Mouse (Mus musculus) lung, postnatal 0 days (tissue): ENCODE results near the gene Castor1. TPM values are rescaled to one million over a fixed set of nuclear protein-coding genes. Genes with fewer than 3 reads are reported as not detected.

Experiments
- ATAC-seq: fragments of 200-750 bp; cut with Nextera tagmentation; 2 replicates; pipeline ENCODE4 v1.8.0; 2017; ENCODE audit warnings: moderate library complexity
- DNase-seq: peaks from one replicate; pipeline ENCODE4 v3.0.0-alpha.2; 2016; ENCODE audit warnings: low spot score
- H3K27ac ChIP-seq: fragments of 300-500 bp; sonication (generic); 2 replicates; pipeline ENCODE4 v1.5.1; 2014; ENCODE audit warnings: antibody characterized with exemption, mild to moderate bottlenecking, low read length, mixed read lengths
- H3K27me3 ChIP-seq: fragments of 300-500 bp; sonication (generic); replicated peaks from 2 replicates; pipeline ENCODE4 v1.6.1; 2014; ENCODE audit warnings: low read length, mixed read lengths; ENCODE audit not compliant: insufficient read depth
- H3K36me3 ChIP-seq: fragments of 300-500 bp; sonication (generic); 2 replicates; pipeline ENCODE4 v1.6.1; 2014; ENCODE audit warnings: low read length, mixed read lengths; ENCODE audit not compliant: insufficient read depth
- H3K4me1 ChIP-seq: fragments of 300-500 bp; sonication (generic); 2 replicates; pipeline ENCODE4 v1.6.1; 2014; ENCODE audit warnings: antibody characterized with exemption, low read depth, low read length, mixed read lengths; ENCODE audit not compliant: insufficient read depth
- H3K4me2 ChIP-seq: fragments of 300-500 bp; sonication (generic); replicated peaks from 2 replicates; pipeline ENCODE4 v1.6.1; 2014; ENCODE audit warnings: low read depth, mild to moderate bottlenecking, low read length, moderate library complexity, mixed read lengths
- H3K4me3 ChIP-seq: fragments of 300-500 bp; sonication (generic); 2 replicates; pipeline ENCODE4 v1.5.1; 2014; ENCODE audit warnings: low read depth, low read length
- H3K9ac ChIP-seq: fragments of 300-500 bp; sonication (generic); replicated peaks from 2 replicates; pipeline ENCODE4 v1.6.1; 2014; ENCODE audit warnings: low read depth, mild to moderate bottlenecking
- H3K9me3 ChIP-seq: fragments of 300-500 bp; sonication (generic); 2 replicates; pipeline ENCODE4 v1.6.1; 2016; ENCODE audit warnings: low read length, mixed read lengths
- CTCF ChIP-seq: IDR thresholded peaks from 2 replicates; pipeline ENCODE4 v1.5.1; 2016; ENCODE audit warnings: antibody characterized with exemption, mild to moderate bottlenecking
- EP300 ChIP-seq: IDR thresholded peaks from 2 replicates; pipeline ENCODE4 v1.6.1; 2016; ENCODE audit warnings: antibody characterized with exemption, mild to moderate bottlenecking, control low read depth
- WGBS: fragments of 180-500 bp; shearing (Covaris S2); extraction: QIAGEN DNeasy Blood & Tissue Kit; methylation state at CpG from one replicate; pipeline ENCODE4 v1.1.7; 2014; 5-methylcytosine and 5-hydroxymethylcytosine counted together
- polyA plus RNA-seq: library from polyadenylated mRNA; unstranded; fragments of >200 nt; fragmentation: Nextera tagmentation; extraction: Ambion mirVana; gene quantifications from 2 replicates; pipeline ENCODE4 v1.2.1, GENCODE M21; 2015

Gene Castor1
- polyA plus RNA-seq, 1 experiment from 2014 or later: 16.5 TPM

DNA sequence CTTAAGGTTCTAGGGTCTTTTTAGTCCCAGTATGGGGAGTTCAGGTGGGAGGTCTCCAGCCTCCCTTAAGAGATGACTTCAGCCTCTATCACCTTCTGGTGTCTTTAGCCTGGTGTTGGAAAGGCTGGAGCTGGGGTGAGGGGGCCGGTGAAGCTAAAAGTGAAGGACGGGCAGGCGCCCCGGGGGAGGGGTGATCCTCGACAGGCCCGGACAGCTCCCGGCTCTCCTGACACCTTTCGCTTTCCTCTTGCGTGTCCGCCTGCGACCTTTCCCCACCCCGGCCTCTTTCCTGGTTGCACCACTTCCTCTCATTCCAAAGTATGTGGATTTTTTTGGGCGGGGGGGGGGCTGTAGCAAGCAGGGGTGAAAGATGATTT, 49.2 kb downstream of the Castor1 start:
- no peak for ATAC-seq
- H3K27me3 ChIP-seq: peaks cover 21% of the 10 kb centered on the region
- no peaks in the 10 kb centered on the region for H3K36me3 ChIP-seq
- 4% methylated on average over 13 of the region's 13 CpGs for WGBS
- peak overlapping the region; percentile 72 for H3K4me2 ChIP-seq
- peak overlapping the region; percentile 57 for H3K4me3 ChIP-seq
- TF ChIP-seq EP300 (no peak), CTCF (no peak)
- no peaks in the 10 kb centered on the region for H3K9me3 ChIP-seq
- DNase-seq: peak; percentile 48
- no peak overlapping the region for H3K27ac ChIP-seq
- no peak overlapping the region; the same call in 1 of the 2 replicates for H3K9ac ChIP-seq
- H3K4me1 ChIP-seq: peaks cover 10% of the 10 kb centered on the region

DNA sequence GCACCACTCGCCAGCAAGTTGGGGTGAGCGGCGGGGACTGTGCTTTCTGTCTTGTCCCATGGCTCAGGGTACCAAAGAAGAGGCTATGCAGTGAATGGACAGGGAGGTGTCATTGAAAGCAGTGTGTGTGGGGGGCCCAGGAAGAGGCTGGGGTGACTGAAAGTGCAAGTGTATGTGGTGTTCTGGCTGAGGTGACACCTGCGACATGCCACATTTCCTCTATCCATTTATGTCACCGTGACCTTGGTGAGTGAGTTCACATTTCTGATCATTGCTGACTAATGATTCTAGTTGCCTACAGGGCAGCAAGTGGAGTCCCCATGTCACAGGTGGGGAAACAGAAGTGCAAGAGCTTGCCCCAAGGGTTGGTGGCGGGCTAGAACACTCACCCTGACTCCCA, 50.5 kb downstream of the Castor1 start:
- H3K4me1 ChIP-seq: peaks cover 5% of the 10 kb centered on the region; the same call in 1 of the 2 replicates
- DNase-seq (no peak), ATAC-seq (no peak)
- H3K4me3 ChIP-seq: no peak overlapping the region
- H3K27me3 ChIP-seq: peaks cover 21% of the 10 kb centered on the region
- H3K27ac ChIP-seq: no peak overlapping the region
- 85% methylated on average over 6 of the region's 6 CpGs for WGBS
- TF ChIP-seq EP300 (no peak), CTCF (no peak)
- no peaks in the 10 kb centered on the region for H3K36me3 ChIP-seq
- H3K9me3 ChIP-seq: no peaks in the 10 kb centered on the region
- H3K9ac ChIP-seq: no peak overlapping the region
- H3K4me2 ChIP-seq: no peak overlapping the region

DNA sequence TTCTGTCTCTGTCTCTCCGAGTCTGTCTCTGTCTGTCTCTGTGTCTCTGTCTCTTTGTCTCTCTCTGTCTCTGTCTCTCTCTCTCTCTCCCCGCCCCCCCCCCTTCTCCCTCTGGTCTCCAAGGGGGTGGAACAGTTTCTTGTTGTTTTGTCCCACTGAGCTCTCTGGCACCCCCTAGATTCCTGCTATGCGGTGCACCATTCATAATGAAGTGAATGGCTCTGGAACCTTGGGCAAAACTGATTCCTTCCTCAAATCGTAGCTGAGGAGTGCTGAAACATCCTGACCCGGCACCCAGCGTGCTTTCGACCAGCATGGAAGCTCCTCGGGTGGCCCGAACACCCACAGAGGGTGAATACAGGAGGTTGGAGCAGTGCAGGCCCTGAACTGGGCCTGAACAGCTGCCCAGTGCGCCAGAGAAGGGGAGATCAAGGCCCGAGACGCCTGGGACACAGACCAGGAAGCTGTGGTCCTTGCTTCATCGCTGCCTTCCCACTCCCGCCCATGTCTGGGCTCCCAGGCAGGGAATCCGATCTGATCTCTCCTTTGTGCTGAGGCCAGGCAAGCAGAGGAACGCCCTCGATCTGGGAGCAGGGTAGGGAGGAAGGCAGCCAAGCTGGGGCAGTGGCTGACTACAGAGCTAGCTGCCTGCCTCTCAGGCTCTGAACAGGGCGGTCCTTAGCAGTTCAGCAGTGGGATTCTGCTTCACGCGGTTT, 52.9 kb downstream of the Castor1 start:
- whole genome bisulfite sequencing: 35% methylated on average over 17 of the region's 20 CpGs
- Histone ChIP-seq H3K9ac (no peak overlapping the region), H3K27me3 (peaks cover 14% of the 10 kb centered on the region), H3K36me3 (no peaks in the 10 kb centered on the region), H3K4me1 (0 out of 2 replicates have a peak, but pooled peaks cover 3% of the 10 kb centered on the region), H3K27ac (no peak overlapping the region), H3K4me2 (no peak overlapping the region), H3K9me3 (no peaks in the 10 kb centered on the region), H3K4me3 (no peak overlapping the region)
- ATAC-seq (peak; percentile 32; the same call in 1 of the 2 replicates), DNase-seq (peak; percentile 52)
- TF ChIP-seq EP300 (no peak), CTCF (peak; percentile 62)

DNA sequence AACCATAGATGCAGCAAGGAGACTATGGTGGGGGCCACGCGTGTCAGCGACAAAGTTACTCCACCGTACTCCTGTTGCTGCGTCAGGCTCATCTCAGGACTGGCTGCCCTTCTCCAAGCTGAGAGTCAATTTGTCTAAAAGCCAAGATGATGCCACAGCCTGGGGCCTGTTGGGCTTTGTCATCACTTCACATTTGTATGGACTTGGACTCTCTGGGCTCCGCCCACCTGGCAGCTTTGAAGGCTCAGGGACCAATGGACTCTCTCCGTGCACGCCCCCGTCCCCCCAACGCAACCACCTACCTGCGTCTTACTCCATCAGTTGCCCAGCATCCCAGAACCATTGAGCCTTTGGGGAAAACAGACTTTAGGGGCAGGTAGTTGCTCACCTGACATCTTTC, 53.5 kb downstream of the Castor1 start:
- Histone ChIP-seq H3K4me2 (no peak overlapping the region), H3K9ac (no peak overlapping the region), H3K27me3 (peaks cover 14% of the 10 kb centered on the region)

More for the DNA sequence above, 53.5 kb downstream of the Castor1 start:
- H3K9me3 ChIP-seq: no peaks in the 10 kb centered on the region
- 87% methylated on average over 11 of the region's 11 CpGs for WGBS
- TF ChIP-seq EP300: no peak
- no peak for TF ChIP-seq CTCF
- DNase-seq (no peak), ATAC-seq (no peak)
- no peak overlapping the region for H3K27ac ChIP-seq
- no peaks in the 10 kb centered on the region for H3K36me3 ChIP-seq
- H3K4me3 ChIP-seq: no peak overlapping the region
- 0 out of 2 replicates have a peak, but pooled peaks cover 3% of the 10 kb centered on the region for H3K4me1 ChIP-seq

Other genes with a start within 250 kb of the Castor1 start
- not detected in 2 replicates for gene 4930556J24Rik, start 241.4 kb upstream of the Castor1 start, polyA plus RNA-seq
- gene Gal3st1, start 234.6 kb upstream of the Castor1 start, polyA plus RNA-seq: 20.5 and 21.1 TPM in 2 replicates
- 28.0 and 35.9 TPM in 2 replicates for gene Sec14l4, start 186.8 kb upstream of the Castor1 start, polyA plus RNA-seq
- gene Sec14l3, start 153.4 kb upstream of the Castor1 start, polyA plus RNA-seq: 529 and 716 TPM in 2 replicates
- gene Mtfp1, start 122.8 kb upstream of the Castor1 start, polyA plus RNA-seq: 6.4 and 6.5 TPM in 2 replicates
- 6.5 and 7.6 TPM in 2 replicates for gene Sec14l2, start 94.8 kb upstream of the Castor1 start, polyA plus RNA-seq
- gene Rnf215, start 83.0 kb upstream of the Castor1 start, polyA plus RNA-seq: 57.8 and 59.0 TPM in 2 replicates
- gene Ccdc157, start 57.9 kb upstream of the Castor1 start, polyA plus RNA-seq: 7.3 and 8.2 TPM in 2 replicates
- gene Sf3a1, start 57.9 kb upstream of the Castor1 start, polyA plus RNA-seq: 12.6 and 13.4 TPM in 2 replicates
- gene Tbc1d10a, start 31.4 kb upstream of the Castor1 start, polyA plus RNA-seq: 41.7 and 43.8 TPM in 2 replicates
- gene Osm, start 18.2 kb downstream of the Castor1 start, polyA plus RNA-seq: 0.69 and 1.3 TPM in 2 replicates
- 0.57 and 0.94 TPM in 2 replicates for gene Lif, start 39.3 kb downstream of the Castor1 start, polyA plus RNA-seq
- 0.19 and 0.32 TPM in 2 replicates for gene Hormad2, start 222.9 kb downstream of the Castor1 start, polyA plus RNA-seq